Mouse (Mus musculus) bone marrow, adult 2 months (tissue): ENCODE measurements around the gene Bbs4.

ENCODE experiments used
- CTCF ChIP-seq: fragments of 200-500 bp; IDR thresholded peaks from 2 replicates; pipeline ENCODE4 v1.5.1; 2011; ENCODE audit warnings: low read length, control low read depth; ENCODE audit not compliant: control insufficient read depth, insufficient read depth
- POLR2A ChIP-seq: fragments of 200-500 bp; IDR thresholded peaks from 2 replicates; pipeline ENCODE4 v1.6.1; 2011; ENCODE audit warnings: low read depth, mild to moderate bottlenecking, control low read depth, low read length, borderline replicate concordance; ENCODE audit not compliant: control insufficient read depth

GRCm38 (mm10) chr9:59280888-59281287 lies 72.4 kb downstream of the Bbs4 start:
- TF ChIP-seq POLR2A: no peak
- no peak for TF ChIP-seq CTCF
